ENCODE assay signal across 6 mouse cellular contexts in the genomic region with DNA sequence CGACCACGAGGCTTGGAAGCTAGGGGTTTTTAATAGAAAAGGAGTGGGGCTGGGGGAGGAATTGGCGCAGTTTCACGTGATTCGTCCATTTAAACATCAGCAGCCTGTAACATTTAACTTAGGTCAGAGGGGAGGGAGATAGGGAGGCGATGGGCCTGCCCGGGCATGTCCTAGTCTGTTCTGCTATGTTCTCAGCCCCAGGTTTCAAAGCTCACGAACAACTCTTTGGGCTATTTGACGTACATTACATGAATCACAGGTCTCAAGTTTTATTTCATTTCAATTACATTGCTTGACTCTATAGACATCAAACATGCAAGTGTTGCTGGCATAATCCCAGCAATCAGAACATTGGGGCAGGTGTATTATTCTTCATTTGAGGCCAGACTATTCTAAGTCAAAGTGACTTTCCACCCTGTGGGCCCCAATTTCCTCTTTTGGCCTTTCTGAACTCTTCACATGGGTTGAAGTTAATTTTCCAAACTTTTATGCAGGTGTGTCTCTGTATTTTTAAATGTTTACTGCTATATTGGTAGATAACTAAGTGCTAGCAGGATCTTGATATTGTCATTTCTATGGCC. TPM values are rescaled to one million over a fixed set of nuclear protein-coding genes. Genes with fewer than 3 reads are reported as not detected.
"Had no signal": no experiment of that assay in that cellular context is flagged by ENCODE, and none has a peak within 500 bp of the region (broad histone marks: within the 10 kb centered on the region; RNA-seq: fewer than 3 reads in every experiment).

No protein-coding gene starts in this region.

RNA-seq across cellular contexts. Expression of a gene that starts 4.0 kb away (rescaled TPM):
- polyA plus RNA-seq: gonadal fat pad, adult 2 months; heart, embryonic 12.5 days; heart, postnatal 0 days; intestine, embryonic 16.5 days; kidney, adult 2 months; large intestine, adult 2 months had no signal
